Mouse (Mus musculus) erythroblast, embryonic 14.5 days (primary cell): ENCODE measurements around the gene Acadl.

Experiments
- GATA1 ChIP-seq: IDR thresholded peaks from 2 replicates; pipeline ENCODE4 v1.6.1; 2012; ENCODE audit warnings: low read length, inconsistent platforms, mixed read lengths
- TAL1 ChIP-seq: IDR thresholded peaks from 3 replicates; pipeline ENCODE4 v1.6.1; 2012; ENCODE audit warnings: low read length, inconsistent platforms, mixed read lengths

DNA sequence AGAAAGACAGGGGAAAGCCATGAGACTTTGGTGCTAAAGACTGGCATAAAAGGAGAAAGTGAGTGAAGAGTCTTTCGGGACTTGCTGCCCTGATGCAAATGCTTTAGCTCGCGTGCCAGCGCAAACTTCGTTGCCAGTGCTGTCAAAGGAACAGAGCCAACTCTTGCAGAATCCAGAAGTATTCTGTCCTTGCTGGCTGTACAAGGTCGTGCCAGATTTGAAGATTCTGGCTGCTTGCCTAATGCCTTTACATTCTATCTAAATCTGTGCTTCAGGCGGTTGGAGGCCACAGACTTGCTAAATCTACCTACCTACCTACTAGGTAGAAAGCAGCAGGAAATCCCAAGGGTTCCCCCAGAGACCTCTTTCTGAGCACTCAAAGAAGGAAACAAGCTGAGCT, 8.5 kb upstream of the Acadl start:
- TF ChIP-seq GATA1 (no peak), TAL1 (no peak)
